Mouse (Mus musculus): ENCODE measurements around the gene Pwwp2a. TPM values are rescaled to one million over a fixed set of nuclear protein-coding genes. Genes with fewer than 3 reads are reported as not detected.

Pwwp2a gene
- total RNA-seq, 2 experiments from 2014 or later = 61.2 to 65.4 TPM

GRCm38 (mm10) chr11:43723411-43723810 is 41.6 kb downstream of the Pwwp2a start:
- no peak for DNase-seq (ENCODE audit: low spot score in 2 of 2)

- DNase-seq (ENCODE audit: low spot score in 2 of 2) = no peak
Observed at GRCm38 (mm10) chr11:43727796-43728195, 46.0 kb downstream of the Pwwp2a start.

DNA sequence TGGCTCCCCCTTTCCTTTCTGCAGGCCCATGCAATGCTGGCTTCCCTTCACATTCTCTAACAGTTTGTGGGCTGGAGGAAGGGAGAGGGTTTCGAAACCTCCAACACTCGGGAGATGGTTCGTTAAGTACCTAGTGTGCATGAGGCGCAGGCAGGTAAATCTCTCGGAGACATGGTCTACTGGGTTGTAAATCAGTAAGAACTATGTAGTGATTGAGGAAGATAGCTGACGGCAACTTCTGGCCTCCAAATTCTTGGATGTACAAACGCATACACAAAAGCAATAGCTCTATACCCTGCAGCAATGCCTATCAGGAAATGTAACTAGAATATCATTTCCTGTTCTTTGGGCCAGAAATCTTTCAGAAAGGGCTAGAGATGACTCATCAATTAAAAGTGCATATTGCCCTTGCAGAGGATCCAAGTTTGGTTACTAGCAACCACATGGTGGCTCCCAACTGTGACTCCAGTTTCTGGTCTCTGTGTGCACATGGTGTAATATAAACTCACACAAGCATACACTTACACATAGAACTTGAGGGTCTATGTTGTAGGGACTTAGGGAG is 47.0 kb downstream of the Pwwp2a start:
- DNase-seq (ENCODE audit: low spot score in 2 of 2) = no peak

DNA sequence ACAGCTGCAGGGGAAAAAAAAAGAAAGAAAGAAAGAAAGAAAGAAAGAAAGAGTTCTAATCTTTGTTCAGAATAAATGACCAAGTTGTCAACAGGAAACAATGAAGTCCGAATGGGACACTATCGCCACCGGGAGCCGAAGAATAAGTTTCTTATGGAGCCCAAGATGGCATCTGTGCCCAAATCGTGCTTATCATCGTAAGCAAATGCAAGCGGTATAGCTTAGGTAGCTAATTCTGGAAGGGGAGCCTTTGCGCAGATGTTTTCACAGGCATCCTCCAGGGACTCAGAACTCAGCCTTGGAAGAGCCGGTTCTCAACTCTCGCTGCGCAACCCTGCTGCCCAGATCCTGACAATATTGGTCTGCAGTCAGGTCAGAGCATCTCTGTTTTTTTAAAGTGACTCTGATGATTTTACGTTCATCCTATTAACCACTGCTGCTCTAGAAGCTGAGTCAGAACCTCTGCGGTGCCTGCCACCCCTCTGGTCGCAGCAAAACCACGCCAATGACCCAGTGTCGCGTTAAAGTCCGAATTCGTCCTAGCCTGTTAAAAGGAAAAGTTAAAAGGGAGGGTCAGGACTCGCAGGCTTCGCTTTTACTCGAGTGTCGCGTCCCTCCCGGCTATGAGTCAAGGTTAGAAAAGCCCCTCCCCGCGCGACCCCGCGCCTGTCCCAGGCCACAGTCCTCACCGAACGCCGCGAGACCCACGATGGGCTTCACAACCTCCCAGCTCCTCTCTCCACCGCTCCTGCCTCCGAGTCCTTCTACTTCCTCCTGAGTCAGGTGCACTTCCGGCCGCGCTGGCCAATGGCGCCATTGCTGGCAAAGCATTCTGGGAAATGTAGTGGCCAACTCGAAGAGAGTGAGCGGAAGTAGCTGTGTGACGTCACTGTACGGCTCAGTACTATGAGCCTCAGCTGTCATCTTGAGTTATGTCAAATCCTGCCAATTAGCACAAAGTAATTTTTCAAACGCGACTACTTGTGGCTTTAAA is 65.7 kb downstream of the Pwwp2a start, which contains the start of gene Ttc1:
Gene Ttc1, minus strand, starts transcription at position 776 of the 994 bp plus-strand sequence.
- peak; percentile 98 to 99 for DNase-seq (ENCODE audit: low spot score in 2 of 2)

DNA sequence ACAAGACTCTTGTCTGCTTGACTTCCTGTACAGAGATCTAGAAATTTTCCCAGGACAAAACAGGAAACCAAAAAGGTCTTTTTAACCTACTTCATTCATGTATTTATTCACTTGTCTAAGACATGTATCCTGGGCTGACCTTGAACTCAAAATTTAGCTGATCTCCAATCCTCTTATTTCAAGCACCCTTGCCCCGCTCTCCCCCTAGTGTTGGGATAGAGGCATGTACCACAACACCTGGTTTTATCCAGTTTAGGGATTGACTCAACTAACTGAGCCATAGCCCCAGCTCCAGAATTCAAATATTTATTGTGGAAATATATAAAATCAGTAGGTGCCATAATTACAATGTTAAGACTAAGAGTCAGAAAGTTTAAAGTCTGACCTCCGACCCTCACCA is 69.7 kb downstream of the Pwwp2a start:
- DNase-seq (ENCODE audit: low spot score in 2 of 2) = no peak

GRCm38 (mm10) chr11:43754568-43754967 is 72.8 kb downstream of the Pwwp2a start:
- DNase-seq (ENCODE audit: low spot score in 2 of 2) = no peak

- no peak for DNase-seq (ENCODE audit: low spot score in 2 of 2)
Observed at GRCm38 (mm10) chr11:43755411-43755810, 73.6 kb downstream of the Pwwp2a start.

DNA sequence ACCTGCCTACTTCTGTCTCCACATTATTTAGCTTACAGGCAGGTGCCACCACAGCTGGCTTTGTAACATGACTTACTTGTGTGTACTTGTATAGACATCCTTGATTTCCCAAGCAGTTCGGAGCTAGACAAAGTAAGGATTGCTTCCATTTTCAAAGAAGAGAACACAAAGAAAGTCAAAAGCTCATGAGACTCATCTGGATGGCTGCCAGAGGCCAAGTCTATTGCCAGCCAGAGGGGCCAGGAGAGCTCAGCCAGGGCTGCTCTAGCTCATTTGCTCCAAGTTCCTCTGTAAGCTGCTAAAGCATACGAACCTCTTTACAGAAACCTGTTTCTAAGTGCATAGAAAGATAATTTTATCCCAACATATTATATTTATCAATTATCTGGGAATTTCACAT is 76.6 kb downstream of the Pwwp2a start:
- DNase-seq (ENCODE audit: low spot score in 2 of 2) = no peak

GRCm38 (mm10) chr11:43766922-43767648 is 85.3 kb downstream of the Pwwp2a start:
- peak; percentile 79 for DNase-seq (ENCODE audit: low spot score in 2 of 2)

DNA sequence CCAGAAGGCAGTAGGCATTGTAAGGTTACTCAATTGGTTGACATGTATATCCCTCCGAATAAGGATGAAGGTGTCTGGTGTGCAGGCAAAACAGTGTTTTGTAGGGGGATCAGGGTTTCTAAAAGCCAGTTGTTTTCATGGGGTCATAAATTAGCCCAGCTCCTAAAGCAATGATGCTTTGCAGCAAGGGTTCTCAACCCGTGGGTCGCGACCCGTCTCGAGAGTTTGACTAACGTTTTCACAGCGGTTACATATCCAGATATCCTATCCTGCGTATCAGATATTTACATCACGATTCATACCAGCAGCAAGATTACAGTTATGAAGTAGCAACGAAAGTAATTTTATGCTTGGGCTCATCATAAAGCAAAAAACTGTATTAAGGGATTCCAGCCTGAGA is 86.0 kb downstream of the Pwwp2a start:
- no peak for DNase-seq (ENCODE audit: low spot score in 2 of 2)

DNA sequence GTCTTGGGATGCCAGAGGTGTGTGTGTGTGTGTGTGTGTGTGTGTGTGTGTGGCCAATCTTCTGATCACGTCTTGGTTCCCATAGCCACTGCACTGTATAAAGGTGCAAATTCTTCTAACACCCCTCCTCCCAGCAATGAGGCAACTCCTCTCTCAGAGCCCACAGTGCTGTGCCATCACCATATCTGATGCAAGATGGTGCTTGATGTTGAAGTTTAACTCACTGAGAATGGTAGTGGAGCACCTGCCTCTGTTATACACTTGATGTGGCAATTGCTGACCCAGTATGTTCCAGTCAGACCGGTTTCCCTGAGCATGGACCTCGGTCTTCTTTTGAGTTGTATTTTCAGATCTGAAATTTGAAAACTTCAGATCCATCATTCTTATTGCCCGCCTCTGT is 88.3 kb downstream of the Pwwp2a start:
- DNase-seq (ENCODE audit: low spot score in 2 of 2) = no peak

Other genes starting within 250 kb of the Pwwp2a start
- gene Slu7, start 248.3 kb upstream of the Pwwp2a start, total RNA-seq (2021) = 10 to 100 TPM; 55.5 to 57.8 TPM
- gene C1qtnf2, start 207.7 kb upstream of the Pwwp2a start, total RNA-seq (2021) = 1 to 10 TPM; 2.3 to 2.9 TPM
- 1 to 10 TPM; 2.8 to 3.0 TPM for gene Ccnjl, start 153.2 kb upstream of the Pwwp2a start, total RNA-seq (2021)
- under 1 TPM; 0.66 to 0.70 TPM for gene 4933415A04Rik, start 95.0 kb upstream of the Pwwp2a start, total RNA-seq (2021)
- not detected for gene Fabp6, start 80.5 kb upstream of the Pwwp2a start, total RNA-seq (2021)
- gene Ttc1, start 66.0 kb downstream of the Pwwp2a start, total RNA-seq (2021) = 10 to 100 TPM; 67.8 to 69.4 TPM
- gene Adra1b, start 219.2 kb downstream of the Pwwp2a start, total RNA-seq (2021) = 10 to 100 TPM; 27.7 to 30.2 TPM